Mouse (Mus musculus) left cerebral cortex, adult 2 months (tissue): ENCODE data around the gene Kcnk13. TPM values are rescaled to one million over a fixed set of nuclear protein-coding genes. Genes with fewer than 3 reads are reported as not detected.

Source experiments
- DNase-seq, 2 experiments: peaks; one replicate each; pipeline ENCODE4 v3.0.0; 2021 to 2022; ENCODE audit warnings: low spot score in 2 of 2, mixed read lengths in 1 of 2; ENCODE audit errors: extremely low spot score in 1 of 2
- H3K27ac ChIP-seq: fragments of 200-600 bp; 2 replicates; pipeline ENCODE4 v1.8.1; 2022
- H3K4me3 ChIP-seq: fragments of 200-600 bp; 2 replicates; pipeline ENCODE4 v1.8.1; 2022
- CTCF ChIP-seq: fragments of 200-600 bp; IDR thresholded peaks from 2 replicates; pipeline ENCODE4 v1.8.1; 2022; ENCODE audit warnings: antibody characterized with exemption, mild to moderate bottlenecking, moderate library complexity
- intact Hi-C: fragments of 180-260 bp; cut with DNase I; formaldehyde crosslinking; loops from one replicate; pipeline ENCODE4 v1.15.1; 2025
- microRNA-seq, 2 experiments: library from miRNA; unstranded; fragments of <30 nt; microRNA quantifications; one replicate each; pipeline ENCODE4 v1.2.0; 2021
- total RNA-seq, 2 experiments: library from RNA; stranded (reverse); gene quantifications; 2 replicates each; pipeline ENCODE4 v1.2.3; 2021

The Kcnk13 gene
- total RNA-seq, 2 experiments from 2014 or later, result 6.8 to 10.4 TPM

DNA sequence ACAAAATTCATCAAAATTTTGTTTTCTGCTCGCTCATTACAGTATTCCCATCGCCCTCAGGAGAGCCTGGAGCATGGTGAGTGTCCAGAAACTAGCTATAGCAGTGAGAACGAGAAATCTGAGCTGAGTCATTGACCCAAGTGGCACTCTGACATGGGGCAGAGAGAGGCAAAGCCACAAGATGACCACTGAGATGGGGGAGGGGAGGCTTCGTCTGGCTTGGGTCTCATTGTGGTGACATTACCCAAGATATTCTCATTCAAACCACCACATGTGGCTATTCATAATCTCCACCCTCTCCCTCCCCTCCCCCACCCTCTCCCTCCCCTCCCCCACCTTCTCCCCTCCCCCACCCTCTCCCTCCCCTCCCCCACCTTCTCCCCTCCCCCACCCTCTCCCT is 143.1 kb downstream of the Kcnk13 start:
- Histone ChIP-seq H3K27ac (no peak overlapping the region), H3K4me3 (no peak overlapping the region)
- DNase-seq, result no peak
- intact Hi-C loops, result loop anchor here (5.0 kb wide), 1 partner anchor 1025 kb away; no protein-coding TSS in a partner anchor
- TF ChIP-seq CTCF, result no peak

- peak; percentile 71 to 81 for DNase-seq
- TF ChIP-seq CTCF, result no peak
- Histone ChIP-seq H3K27ac (peak within 1 kb of the TSS; percentile 97), H3K4me3 (peak within 1 kb of the TSS; percentile 78)
- intact Hi-C loops, result loop anchor here (5.0 kb wide), 1 partner anchor 1028 kb away; no protein-coding TSS in a partner anchor
Measured at GRCm38 (mm10) chr12:100109986-100110696, 145.8 kb downstream of the Kcnk13 start, which contains the start of gene Psmc1. Gene Psmc1, plus strand, starts transcription at chr12:100110154.

Small RNA genes lying within 50 kb of the gene (microRNA-seq; reads per million reads assigned to microRNA genes)
- 0 reads per million in 2 experiments for gene Gm23291

Other genes starting within 250 kb of the Kcnk13 start
- under 1 TPM; 0.26 to 0.34 TPM for gene Efcab11, start 80.1 kb upstream of the Kcnk13 start, total RNA-seq
- 10 to 100 TPM; 24.6 to 26.4 TPM for gene Tdp1, start 80.0 kb upstream of the Kcnk13 start, total RNA-seq
- 100 to 1,000 TPM; 185 to 216 TPM for gene Psmc1, start 145.7 kb downstream of the Kcnk13 start, total RNA-seq
- 10 to 100 TPM; 17.3 to 21.9 TPM for gene Nrde2, start 195.2 kb downstream of the Kcnk13 start, total RNA-seq
- gene Calm1, start 234.9 kb downstream of the Kcnk13 start, total RNA-seq, result 1,000 to 10,000 TPM; 2,238 to 2,247 TPM